Mouse (Mus musculus): ENCODE measurements at regions not wholly inside any gene's neighbourhood (a gene's known extent, or its start where the extent isn't known, plus 50 kb on each side); places are given as distances from the start of the nearest gene placed in this dataset.

DNA sequence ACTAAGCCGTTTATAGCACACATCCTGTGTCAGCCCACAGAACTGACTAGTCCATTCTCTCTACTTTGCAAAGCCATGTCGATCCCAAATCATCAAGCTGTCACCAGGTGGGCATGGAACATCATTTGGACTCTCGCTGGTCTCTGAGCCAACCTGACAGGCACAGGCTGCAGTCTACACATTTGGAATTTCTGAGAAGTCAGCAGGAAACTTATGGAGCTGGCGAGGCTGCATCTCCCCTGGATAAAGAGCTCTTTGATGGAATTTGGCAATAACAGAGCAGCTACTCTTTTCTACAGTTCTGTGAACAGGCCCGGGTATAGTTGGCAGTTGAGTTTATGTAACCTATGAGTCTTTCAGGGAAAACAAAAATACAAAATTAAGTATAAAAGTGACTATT, 94.9 kb downstream of the Arl4a start:
- TF ChIP-seq CTCF (IDR thresholded peaks at IDR 0.05; ENCODE audit: low read depth) (no peak), EP300 (IDR thresholded peaks at IDR 0.05; ENCODE audit: low read depth) (no peak)

All from heart, postnatal 0 days (tissue).